Mouse (Mus musculus) testis, postnatal 10 days (tissue): ENCODE data around the gene Borcs6.
A peak's percentile ranks its signal among the peaks of the same experiment; 100 is the strongest.

Source experiments
- DNase-seq: peaks from one replicate; pipeline ENCODE4 v3.0.0; 2021; ENCODE audit warnings: low spot score

The Borcs6 gene

DNA sequence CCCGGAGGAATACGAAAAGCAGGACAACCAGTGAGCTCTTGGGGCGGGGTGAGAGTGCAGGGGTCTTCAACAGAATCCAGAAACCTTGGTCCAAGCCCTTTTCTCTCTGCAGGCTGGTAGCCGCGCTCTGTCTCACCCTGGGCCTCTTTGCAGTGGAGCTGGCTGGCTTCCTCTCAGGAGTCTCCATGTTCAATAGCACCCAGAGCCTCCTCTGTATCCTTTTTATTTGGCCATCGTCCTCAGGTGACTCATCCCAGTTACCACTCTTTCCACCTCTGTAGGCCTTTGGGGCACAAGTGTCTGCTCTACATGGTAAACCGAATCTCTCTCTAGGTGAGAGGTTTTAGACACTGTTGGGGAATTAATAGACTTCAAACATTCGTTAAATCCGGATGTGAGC lies 11.7 kb downstream of the Borcs6 start:
- no peak for DNase-seq

- DNase-seq: no peak
These were observed 12.7 kb downstream of the Borcs6 start for GRCm38 (mm10) chr11:69072234-69072633.

- DNase-seq: no peak
These were observed 13.1 kb downstream of the Borcs6 start for GRCm38 (mm10) chr11:69072666-69073064.

- DNase-seq: peak; percentile 80
These were observed 13.8 kb downstream of the Borcs6 start for GRCm38 (mm10) chr11:69073065-69073888.

DNA sequence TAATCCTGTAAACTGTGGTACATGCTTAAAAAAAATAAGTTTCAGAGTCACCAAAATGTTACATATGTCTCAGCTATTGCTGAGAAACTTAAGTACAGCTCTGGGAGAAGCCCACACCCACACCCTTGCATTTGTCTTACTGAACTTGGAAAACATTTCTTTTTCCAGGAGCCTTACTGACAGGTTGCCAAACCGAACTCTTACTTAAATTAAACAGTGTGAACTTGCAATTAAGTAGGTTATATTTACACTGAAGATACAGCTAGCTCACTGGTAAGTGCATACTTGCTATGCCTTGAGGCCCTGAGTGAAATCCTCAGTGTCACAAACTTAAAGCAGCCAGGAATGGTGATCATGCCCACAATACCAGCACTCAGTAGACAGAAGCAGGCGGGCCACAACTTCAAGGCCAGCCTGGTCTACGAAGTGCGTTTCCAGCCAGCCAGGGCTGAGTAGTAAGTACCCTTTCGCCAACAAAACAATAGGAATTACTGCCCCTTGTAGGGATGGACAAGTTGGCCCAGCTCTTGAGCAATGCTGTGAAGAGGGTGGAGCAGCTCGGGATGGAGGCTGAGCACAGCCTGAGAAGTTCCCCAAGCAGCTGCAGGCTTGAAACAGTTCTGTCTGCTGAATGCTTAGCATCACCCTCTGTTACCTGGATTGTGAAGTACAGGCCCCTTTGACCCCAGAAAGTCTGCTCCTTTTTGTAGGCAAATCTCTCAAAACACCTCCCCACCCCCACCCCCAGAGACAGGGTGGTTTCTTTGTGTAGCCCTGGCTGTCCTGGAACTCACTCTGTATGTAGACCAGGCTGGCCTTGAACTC lies 14.6 kb downstream of the Borcs6 start:
- DNase-seq: no peak

- DNase-seq: no peak
These were observed 15.2 kb downstream of the Borcs6 start for GRCm38 (mm10) chr11:69074776-69075069.

GRCm38 (mm10) chr11:69075764-69076479 lies 16.4 kb downstream of the Borcs6 start:
- no peak for DNase-seq

DNA sequence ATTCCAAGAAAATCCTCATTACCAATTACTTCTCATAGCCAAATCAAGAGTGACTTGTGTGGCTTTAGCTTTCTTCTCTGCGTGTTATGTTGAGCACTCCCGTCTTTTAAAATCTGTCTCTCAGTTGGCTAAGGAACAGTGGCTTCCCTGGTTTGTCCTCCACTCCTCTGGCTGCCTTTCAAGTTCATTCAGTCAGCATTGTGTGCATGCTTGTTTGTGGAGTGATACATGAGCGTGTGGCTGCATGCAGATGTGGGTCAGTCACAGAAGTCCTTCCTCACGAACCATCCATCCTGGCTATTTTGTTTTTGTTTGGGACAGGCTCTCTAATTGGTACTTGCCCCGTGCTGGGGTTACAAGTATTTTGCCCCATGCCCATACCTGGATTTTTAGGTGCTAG lies 17.1 kb downstream of the Borcs6 start:
- DNase-seq: no peak

DNA sequence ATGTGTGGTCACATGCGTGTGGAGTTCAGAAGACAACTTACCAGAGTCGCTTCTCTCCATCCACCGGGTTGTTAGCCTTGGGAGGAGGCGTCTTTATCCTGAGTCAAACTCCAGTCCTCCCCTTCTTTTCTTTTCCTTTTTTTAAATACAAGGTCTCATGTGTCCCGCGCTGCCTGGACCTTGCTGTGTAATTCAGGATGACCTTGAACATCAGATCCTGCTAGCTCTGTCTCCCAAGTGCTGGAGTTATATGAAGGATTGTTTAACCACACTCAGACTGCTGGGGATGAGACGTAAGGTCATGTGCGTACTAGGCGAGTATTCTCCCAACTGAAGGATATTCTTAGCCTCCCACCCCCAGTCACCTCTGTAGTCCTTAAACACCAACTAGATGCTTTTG lies 17.8 kb downstream of the Borcs6 start:
- no peak for DNase-seq

- DNase-seq: no peak
These were observed 18.5 kb downstream of the Borcs6 start for GRCm38 (mm10) chr11:69078041-69078440.

- no peak for DNase-seq
These were observed 19.4 kb downstream of the Borcs6 start for GRCm38 (mm10) chr11:69078805-69079438.

- no peak for DNase-seq
These were observed 20.8 kb downstream of the Borcs6 start for GRCm38 (mm10) chr11:69080102-69080854.

GRCm38 (mm10) chr11:69080855-69081222 lies 21.3 kb downstream of the Borcs6 start:
- DNase-seq: no peak

- DNase-seq: no peak
These were observed 22.1 kb downstream of the Borcs6 start for GRCm38 (mm10) chr11:69081613-69082012.

- peak; percentile 39 for DNase-seq
These were observed 26.1 kb downstream of the Borcs6 start for GRCm38 (mm10) chr11:69085608-69086007.

GRCm38 (mm10) chr11:69086390-69086789 lies 26.9 kb downstream of the Borcs6 start:
- no peak for DNase-seq

- DNase-seq: peak; percentile 68
These were observed 27.6 kb downstream of the Borcs6 start for GRCm38 (mm10) chr11:69087082-69087481.

GRCm38 (mm10) chr11:69087597-69087996 lies 28.1 kb downstream of the Borcs6 start:
- DNase-seq: peak; percentile 39

GRCm38 (mm10) chr11:69088103-69088855 lies 28.8 kb downstream of the Borcs6 start, which contains the start of gene Vamp2:
TSS of gene Vamp2 (plus strand) at chr11:69088490.
- peak; percentile 96 for DNase-seq

DNA sequence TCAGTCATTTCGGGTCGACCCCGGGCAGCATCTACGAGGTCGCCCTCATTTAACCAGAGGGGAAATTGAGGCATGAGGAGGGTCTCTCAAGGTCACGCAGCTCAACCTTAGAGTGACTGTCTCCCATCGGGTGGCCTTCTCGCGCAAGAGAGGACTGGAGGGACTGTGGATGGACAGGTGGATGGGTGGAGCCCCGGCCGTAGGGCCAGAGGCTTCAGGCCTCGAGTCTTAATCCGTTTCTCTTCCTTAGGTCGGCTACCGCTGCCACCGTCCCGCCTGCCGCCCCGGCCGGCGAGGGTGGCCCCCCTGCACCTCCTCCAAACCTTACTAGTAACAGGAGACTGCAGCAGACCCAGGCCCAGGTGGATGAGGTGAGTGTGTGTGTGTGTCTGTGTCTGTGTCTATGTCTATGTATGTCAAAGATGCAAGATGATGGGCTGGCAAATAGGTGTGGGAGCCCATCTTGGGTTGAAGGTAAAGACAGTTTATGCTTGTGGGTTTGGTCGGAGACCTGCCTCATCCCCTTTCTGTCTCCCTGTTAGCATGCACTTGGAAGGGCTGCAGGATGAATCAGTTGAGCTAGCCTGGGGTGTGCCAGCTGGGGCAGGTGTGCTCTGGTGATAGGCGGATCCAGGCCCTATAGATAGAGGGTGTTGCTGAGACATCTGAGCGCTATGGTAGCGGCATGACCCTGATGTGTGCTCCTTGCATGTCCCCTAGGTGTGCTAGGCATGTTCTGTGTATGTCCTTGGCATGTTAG lies 29.5 kb downstream of the Borcs6 start:
- no peak for DNase-seq
